Mouse (Mus musculus): Measurements from ENCODE around the gene Gm4881.
"Not testable (repeated sequence)": the region's sequence is repeated elsewhere in the genome, so short reads cannot be mapped to it uniquely, and the experiment has no call there.

The Gm4881 gene

DNA sequence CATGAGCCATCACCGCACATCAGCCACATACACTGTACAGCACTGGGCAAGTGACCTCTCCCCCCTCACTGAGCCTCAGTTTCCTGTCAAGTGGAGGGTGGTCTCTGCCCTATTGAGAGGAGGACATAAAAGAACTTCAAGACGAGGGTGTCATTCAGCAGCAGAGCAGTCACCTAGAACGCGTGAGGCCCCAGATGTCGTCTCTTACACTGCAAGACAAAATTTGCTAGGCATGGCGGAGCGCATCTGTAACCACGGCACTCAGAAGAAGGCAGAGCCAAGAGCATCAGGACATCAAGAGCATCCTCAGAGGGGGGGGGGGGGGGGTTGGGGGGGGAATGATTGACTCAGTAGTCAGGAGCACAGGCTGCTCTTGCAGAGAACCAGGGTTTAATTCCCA, 48.0 kb downstream of the Gm4881 start:
- no peak for DNase-seq (ENCODE audit: low spot score in 2 of 2)

DNA sequence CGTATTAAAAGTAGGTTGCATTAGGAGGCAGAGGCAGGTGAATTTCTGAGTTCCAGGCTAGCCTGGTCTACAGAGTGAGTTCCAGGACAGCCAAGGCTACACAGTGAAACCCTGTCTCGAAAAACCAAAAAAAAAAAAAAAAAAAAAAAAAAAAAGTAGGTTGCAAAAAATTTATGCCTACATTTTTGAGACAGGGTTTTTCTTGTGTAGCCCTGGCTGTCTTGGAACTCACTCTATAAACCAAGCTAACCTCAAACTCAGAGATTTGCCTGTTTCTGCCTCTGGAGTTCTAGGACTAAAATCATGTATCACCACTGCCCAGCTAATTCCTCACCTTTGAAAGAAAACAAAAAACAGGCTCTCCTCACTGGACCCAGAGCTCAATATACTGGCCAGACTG, 48.5 kb downstream of the Gm4881 start:
- not testable (repeated sequence) for DNase-seq (ENCODE audit: low spot score in 2 of 2)

- DNase-seq (ENCODE audit: low spot score in 2 of 2) = no peak
Observed at GRCm38 (mm10) chr7:24892125-24892583, 52.1 kb downstream of the Gm4881 start.

DNA sequence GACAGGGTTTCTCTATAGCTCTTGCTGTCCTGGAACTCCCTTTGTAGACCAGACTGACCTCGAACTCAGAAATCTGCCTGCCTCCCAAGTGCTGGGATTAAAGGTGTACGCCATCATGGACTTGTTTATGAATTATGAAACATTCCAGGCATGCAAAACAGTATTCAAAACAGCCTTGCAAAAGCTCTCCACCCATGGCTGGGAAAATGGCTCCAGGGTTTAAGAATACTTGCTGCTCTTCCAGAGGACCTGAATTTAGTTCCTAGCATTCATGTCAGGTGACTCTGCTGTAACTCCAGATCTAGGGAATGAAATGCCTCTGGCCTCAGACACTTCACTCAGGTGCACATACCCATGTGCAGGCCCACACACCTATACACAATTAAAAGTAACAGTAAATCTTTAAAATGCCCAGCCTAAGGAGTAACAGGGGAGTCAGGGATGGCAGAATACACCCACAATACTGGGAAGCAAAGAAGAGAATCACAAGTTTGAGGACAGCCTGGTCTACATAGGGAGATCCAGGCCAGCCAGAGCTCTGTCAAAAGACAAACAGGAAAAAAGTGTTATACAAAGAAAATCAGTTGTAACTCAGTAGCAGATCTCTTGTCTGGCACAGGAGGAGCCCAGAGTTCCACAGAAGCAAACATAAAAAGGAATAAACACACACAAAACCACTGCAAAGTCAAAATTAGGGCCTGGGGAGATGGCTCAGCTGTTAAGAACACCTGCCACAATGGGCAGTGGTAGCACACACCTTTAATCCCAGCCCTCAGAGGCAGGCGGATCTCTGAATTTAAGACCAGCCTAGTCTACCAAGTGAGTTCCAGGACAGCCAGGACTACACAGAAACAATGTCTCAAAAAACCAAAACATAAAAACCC, 52.8 kb downstream of the Gm4881 start:
- no peak for DNase-seq (ENCODE audit: low spot score in 2 of 2)

DNA sequence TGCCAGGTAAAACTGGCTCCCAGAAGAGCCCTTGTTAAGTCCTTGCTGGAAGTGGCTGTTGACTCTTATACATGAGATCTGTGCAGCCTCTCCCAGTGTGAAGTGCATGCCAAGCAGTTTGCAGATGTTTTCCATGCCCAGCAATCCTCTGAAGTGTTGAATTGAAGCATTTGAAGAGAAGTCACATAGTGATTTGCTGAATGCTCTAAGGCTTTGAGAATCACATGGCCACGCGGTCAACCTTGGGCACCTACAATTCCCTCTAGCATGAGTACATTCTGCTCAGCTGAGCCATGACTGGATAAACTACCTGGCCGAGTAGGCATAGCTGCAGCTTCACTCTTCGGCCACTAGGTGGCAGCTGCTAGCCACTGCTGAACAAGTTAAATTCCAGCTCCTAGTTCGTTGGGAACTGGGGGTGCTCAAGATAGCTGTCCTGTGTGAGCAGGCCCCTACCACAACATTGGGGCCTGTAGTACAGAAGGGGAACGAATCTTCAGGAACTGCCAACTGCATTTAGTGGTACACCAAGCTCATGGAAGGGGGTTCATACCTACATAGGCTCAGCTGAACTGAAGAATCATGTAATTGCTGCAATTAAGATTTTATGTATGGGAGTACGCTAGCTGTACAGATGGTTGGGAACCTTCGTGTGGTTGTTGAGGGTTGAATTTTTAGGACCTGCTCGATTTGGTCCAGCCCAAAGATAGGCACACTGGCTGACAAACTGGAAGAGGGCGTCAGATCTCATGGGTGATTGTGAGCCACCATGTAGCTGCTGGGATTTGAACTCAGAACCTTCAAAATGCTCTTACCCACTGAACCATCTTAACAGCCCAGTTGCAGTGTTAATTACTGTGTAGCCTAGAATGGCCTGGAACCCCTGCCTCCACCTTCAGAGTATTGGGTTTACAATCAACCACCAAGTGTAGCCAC, 53.7 kb downstream of the Gm4881 start:
- DNase-seq (ENCODE audit: low spot score in 2 of 2) = peak; percentile 71 to 75

DNA sequence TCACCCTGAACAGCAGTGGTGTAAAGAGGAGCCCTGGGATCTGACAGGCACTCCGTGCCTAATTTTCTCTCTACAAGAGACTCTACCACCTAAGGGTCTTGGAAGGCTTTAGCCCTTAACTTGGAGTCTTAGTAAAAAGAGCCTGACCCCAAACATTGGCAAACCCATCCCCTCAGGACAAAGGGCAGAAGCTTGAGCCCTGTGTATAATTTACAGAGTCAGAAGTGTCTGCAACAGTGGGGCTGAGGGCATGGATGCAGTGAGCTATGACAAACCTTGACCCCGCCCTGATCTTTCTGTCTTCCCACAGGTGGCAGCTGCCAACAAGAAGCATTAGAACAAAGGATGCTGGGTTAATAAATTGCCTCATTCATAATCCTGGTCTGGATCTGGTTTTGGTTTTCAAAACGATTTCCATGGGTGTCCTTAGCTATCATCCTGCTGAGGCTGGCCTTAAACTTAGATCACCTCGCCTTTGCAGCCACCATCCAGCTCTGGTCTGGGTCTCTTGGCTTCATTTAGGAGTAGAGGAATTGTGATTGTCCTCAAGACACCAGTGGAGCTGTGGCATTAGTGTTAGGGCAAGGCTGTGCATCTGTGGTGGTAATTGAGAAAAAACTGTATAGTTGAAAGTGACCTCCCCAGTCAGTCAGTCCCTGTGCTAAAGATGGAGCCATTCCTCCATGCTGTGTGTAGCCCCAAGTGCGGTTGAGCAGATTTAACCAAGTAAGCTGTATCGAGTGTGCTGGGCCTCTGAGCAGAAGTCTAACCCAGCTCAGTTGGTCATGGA, 54.7 kb downstream of the Gm4881 start:
- no peak for DNase-seq (ENCODE audit: low spot score in 2 of 2)

GRCm38 (mm10) chr7:24887096-24887495, 57.2 kb downstream of the Gm4881 start:
- DNase-seq (ENCODE audit: low spot score in 2 of 2) = no peak

- DNase-seq (ENCODE audit: low spot score in 2 of 2) = no peak
Observed at GRCm38 (mm10) chr7:24886308-24886633, 58.0 kb downstream of the Gm4881 start.

DNA sequence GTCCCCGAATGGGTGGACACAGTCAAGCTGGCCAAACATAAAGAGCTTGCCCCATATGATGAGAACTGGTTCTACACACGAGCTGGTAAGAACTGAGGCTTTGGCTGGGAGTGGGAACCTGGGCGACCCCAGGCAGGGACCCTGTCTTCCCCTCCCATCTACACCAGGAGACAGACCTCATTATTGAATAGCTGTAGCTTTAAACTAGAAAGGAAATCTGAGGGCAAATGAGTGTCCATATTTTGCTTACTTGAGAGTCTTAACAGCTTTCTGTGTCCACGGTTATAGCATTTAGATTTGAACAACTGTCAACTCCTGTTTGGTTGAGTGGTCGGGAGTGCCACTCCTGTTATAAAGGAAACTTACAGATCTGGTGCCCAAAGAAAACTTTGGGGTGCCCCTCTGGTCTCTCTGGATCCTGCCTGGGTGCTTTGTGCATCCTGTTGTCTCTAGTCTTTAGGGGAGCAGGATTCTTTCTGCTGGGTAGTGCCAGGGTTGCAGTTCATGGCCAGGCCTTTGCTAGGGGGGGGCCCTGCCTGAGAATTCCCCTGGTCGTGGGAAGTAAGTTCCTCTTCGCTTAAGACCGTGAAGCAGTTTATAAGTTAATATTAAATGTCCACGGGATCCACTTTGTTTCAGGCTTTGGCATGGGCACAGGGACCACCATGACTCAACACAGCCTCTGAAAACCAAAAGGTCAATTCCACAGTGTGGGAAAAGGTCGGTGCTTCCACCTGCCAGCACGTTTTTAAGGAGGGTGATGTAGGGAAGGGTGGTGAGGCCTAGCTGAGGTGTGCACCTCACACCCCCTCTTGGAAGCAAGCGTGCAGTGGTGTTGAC, 58.6 kb downstream of the Gm4881 start:
- DNase-seq (ENCODE audit: low spot score in 2 of 2) = no peak

GRCm38 (mm10) chr7:24884693-24885291, 59.5 kb downstream of the Gm4881 start:
- DNase-seq (ENCODE audit: low spot score in 2 of 2) = no peak

DNA sequence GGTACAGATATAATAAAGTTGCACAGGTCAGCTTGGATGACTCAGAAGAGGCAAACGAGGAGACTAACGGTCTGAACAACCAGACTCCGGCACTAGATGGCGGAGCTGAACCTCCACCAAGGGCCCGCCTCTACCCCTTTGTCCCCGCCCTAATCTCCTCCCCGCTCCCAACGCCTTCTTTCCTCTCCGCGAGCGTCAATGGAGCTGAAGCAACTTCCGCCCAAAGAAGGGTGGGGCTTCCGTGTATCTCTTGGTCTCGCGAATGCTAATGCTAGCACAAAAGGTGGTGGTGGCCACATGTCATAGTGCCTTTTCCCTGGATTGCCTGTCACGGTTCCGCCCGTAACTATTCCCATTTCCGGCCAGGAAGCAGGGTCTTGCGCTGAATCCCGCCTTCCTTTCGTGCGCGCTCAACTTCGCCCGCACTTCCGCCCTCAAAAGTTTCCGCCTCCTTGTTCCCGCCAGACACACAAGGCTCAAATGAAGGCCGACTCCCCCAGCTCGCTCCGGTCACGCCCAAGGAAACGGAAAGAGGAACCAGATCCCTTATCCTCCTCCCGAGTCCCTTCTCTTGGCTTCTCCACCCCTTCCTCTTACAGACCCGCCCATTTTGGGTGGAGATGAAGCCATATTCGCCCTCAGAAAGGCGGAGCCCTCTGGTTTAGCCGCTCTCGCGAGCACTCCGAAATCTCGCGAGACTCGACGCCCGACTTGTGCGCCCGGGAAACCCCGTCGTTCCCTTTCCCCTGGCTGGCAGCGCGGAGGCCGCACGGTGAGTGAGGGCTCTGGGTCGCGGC, 60.2 kb downstream of the Gm4881 start, which contains the start of gene Rps19:
Rps19 (plus strand) TSS at position 476 of the 797 bp plus-strand sequence.
- peak; percentile 97 for DNase-seq (ENCODE audit: low spot score in 2 of 2)

- DNase-seq (ENCODE audit: low spot score in 2 of 2) = no peak
Observed at GRCm38 (mm10) chr7:24882416-24883199, 61.7 kb downstream of the Gm4881 start.

DNA sequence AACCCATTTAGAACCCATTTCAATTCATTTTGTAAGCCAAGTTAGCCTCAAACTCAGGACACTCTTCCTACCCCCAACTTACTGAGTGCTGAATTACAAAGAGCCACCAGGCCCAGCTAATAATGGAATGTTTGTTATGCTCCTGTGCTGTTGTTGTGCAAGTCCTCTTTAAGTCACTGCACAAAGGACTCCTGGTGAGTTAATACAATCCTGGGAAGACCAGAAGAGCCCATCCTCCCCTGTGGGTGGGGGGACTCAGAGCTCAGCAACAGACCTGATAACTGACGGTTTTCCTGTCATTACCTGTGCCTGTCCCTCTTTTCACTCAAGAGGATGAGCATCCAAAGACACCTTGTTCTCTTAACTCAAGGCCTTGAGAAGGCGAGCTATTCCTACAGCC, 64.7 kb downstream of the Gm4881 start:
- no peak for DNase-seq (ENCODE audit: low spot score in 2 of 2)

- DNase-seq (ENCODE audit: low spot score in 2 of 2) = no peak
Observed at GRCm38 (mm10) chr7:24877588-24877987, 66.7 kb downstream of the Gm4881 start.

All from right cerebral cortex, adult 2 months (tissue).